Mouse (Mus musculus): Measurements from ENCODE around the gene Arsg. TPM values are rescaled to one million over a fixed set of nuclear protein-coding genes. Genes with fewer than 3 reads are reported as not detected.
A peak's percentile ranks its signal among the peaks of the same experiment; 100 is the strongest.

The Arsg gene
- total RNA-seq (2012; rRNA removed): 2.2 and 3.3 TPM in 2 replicates
- total RNA-seq (2014; rRNA removed): 1.3 and 1.4 TPM in 2 replicates
- 0.76 and 0.79 TPM in 2 replicates for polyA plus RNA-seq (2012; ENCODE audit: insufficient read length, low read depth)

DNA sequence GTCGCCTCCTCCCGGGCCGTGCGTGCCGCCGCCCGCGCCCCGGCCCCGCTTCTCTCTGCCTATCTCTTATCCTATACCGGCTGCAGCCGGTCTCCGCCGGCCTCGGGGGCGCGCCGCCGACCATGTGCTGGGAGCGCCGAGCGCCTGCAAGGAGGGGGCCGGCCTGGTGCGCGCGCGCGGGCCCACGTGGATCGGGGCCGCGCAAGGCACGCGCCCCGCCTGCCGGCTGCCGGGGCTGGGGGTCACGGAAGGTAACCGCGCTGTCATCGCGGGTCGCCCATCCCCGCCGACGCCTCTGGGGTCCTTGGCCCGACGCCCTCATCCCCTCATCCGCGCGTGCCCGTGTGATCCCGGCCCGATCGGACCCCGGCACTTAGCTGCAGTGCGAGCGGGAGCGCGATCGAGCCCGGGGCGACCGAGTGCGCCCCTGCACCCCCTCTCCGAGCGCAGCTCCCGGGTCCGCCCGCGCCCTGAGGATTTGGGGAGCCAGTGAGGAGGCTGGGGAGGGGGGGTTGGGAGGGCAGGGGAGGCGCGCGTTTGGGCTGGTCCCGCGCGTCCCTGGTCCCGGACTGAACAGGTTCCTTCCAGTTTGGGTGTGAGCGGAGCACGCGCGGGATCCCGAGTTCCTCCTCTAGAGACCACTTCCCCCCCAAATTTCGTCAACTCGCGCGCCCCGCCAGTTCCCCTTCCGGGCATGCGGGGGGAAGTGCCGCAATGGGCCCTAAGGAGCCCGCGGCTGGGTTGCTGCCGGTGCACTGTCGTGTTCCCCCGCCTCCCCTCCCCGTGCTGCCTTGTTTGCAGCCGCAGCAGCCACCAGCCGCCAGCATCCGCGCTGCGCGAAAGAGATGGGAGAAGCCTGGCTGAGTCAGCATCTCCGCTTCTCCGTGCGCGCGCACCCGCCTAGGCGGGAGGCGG is at the start of gene Arsg, which contains the start of gene Slc16a6:
Gene Arsg (plus strand): TSS at position 204 of the 915 bp plus-strand sequence.
Gene Slc16a6 (minus strand): TSS at position 428 of the 915 bp plus-strand sequence.
- in situ Hi-C loops (cut with MboI; ENCODE audit: low pct_ligation_motif_present, low pct_unique_long_range_greater_than_20kb, low sequenced_read_pairs): no loop called here
- no peak for TF ChIP-seq ZKSCAN1 (IDR thresholded peaks at IDR 0.05; ENCODE audit: borderline replicate concordance, low read depth, low read length)
- TF ChIP-seq CHD2 (IDR thresholded peaks at IDR 0.05; ENCODE audit: low read length): peak; percentile 53; the same call in 1 of the 2 replicates
- peak; percentile 79 for TF ChIP-seq SIN3A (IDR thresholded peaks at IDR 0.05; ENCODE audit: low read length)
- peak; percentile 97 for TF ChIP-seq MXI1 (IDR thresholded peaks at IDR 0.05; ENCODE audit: low read depth, low read length)
- peak; percentile 54; the same call in 1 of the 2 replicates for TF ChIP-seq MAZ (IDR thresholded peaks at IDR 0.05; ENCODE audit: low read depth, low read length)
- TF ChIP-seq ZNF384 (IDR thresholded peaks at IDR 0.05; ENCODE audit: low read depth, low read length): no peak
- peak; percentile 44; the same call in 1 of the 2 replicates for TF ChIP-seq ETS1 (conservative IDR thresholded peaks at IDR 0.05; ENCODE audit: low read depth, low read length)
- no peak for TF ChIP-seq E2F4 (IDR thresholded peaks at IDR 0.05; ENCODE audit: insufficient replicate concordance, low read depth, low read length)
- no peak for TF ChIP-seq GABPA (IDR thresholded peaks at IDR 0.05; ENCODE audit: insufficient replicate concordance, low read depth, low read length)
- TF ChIP-seq SMC3 (IDR thresholded peaks at IDR 0.05; ENCODE audit: low read depth, low read length): peak; percentile 14
- no peak for TF ChIP-seq CHD1 (IDR thresholded peaks at IDR 0.05; ENCODE audit: low read depth, low read length)
- TF ChIP-seq USF2 (conservative IDR thresholded peaks at IDR 0.05; ENCODE audit: low read depth, low read length): no peak
- TF ChIP-seq TBP (conservative IDR thresholded peaks at IDR 0.05; ENCODE audit: low read depth, low read length): no peak
- TF ChIP-seq CTCF (conservative IDR thresholded peaks at IDR 0.05 in 1 of 2, IDR thresholded peaks at IDR 0.05 in 1 of 2; ENCODE audit: low read depth in 2 of 2, low read length in 2 of 2): no peak
- TF ChIP-seq ZMIZ1 (IDR thresholded peaks at IDR 0.05; ENCODE audit: low read depth, low read length): peak; percentile 39
- no peak; the same call in none of the 2 replicates for TF ChIP-seq RAD21 (IDR thresholded peaks at IDR 0.05; ENCODE audit: low read depth, low read length)
- TF ChIP-seq TCF12 (IDR thresholded peaks at IDR 0.05; ENCODE audit: low read depth, low read length): peak; percentile 56
- TF ChIP-seq ZC3H11A (IDR thresholded peaks at IDR 0.05; ENCODE audit: low read depth, low read length): no peak
- TF ChIP-seq MYC (IDR thresholded peaks at IDR 0.05; ENCODE audit: low read depth, low read length): peak; percentile 63
- TF ChIP-seq JUN (IDR thresholded peaks at IDR 0.05; ENCODE audit: insufficient read depth, low read depth, low read length): no peak
- TF ChIP-seq NRF1 (IDR thresholded peaks at IDR 0.05; ENCODE audit: low read depth, low read length): peak; percentile 76
- TF ChIP-seq MAX (IDR thresholded peaks at IDR 0.05; ENCODE audit: low read length): peak; percentile 85
- TF ChIP-seq USF1 (IDR thresholded peaks at IDR 0.05; ENCODE audit: low read depth, low read length): peak; percentile 33; the same call in 1 of the 2 replicates
- TF ChIP-seq ELF1 (IDR thresholded peaks at IDR 0.05; ENCODE audit: low read depth, low read length): peak; percentile 83
- TF ChIP-seq NELFE (IDR thresholded peaks at IDR 0.05; ENCODE audit: low read depth, low read length): peak; percentile 32
- 0 out of 2 replicates have a peak, but pooled peaks have one; percentile 23 for TF ChIP-seq KAT2A (IDR thresholded peaks at IDR 0.05; ENCODE audit: insufficient replicate concordance, low read length)
- TF ChIP-seq IRF4 (IDR thresholded peaks at IDR 0.05; ENCODE audit: low read depth, low read length): peak; percentile 44
- peak; percentile 60 for TF ChIP-seq POLR2A (IDR thresholded peaks at IDR 0.05; ENCODE audit: low read depth, low read length)
- peak; percentile 41 for TF ChIP-seq UBTF (IDR thresholded peaks at IDR 0.05; ENCODE audit: low read depth, low read length)
- no peak for TF ChIP-seq PAX5 (IDR thresholded peaks at IDR 0.05; ENCODE audit: low read length)
- peak; percentile 99 for TF ChIP-seq MAFK (IDR thresholded peaks at IDR 0.05; ENCODE audit: insufficient replicate concordance, low read length)
- TF ChIP-seq MEF2A (IDR thresholded peaks at IDR 0.05; ENCODE audit: borderline replicate concordance, low read depth, low read length): peak; percentile 24; the same call in 1 of the 2 replicates
- TF ChIP-seq BHLHE40 (IDR thresholded peaks at IDR 0.05; ENCODE audit: low read depth, low read length): peak; percentile 72
- no peak for TF ChIP-seq JUND (conservative IDR thresholded peaks at IDR 0.05; ENCODE audit: low read depth, low read length)
- no peak for TF ChIP-seq POLR2AphosphoS2 (IDR thresholded peaks at IDR 0.05; ENCODE audit: low read depth, low read length)
- TF ChIP-seq RCOR1 (conservative IDR thresholded peaks at IDR 0.05; ENCODE audit: low read depth, low read length): no peak
- TF ChIP-seq EP300 (IDR thresholded peaks at IDR 0.05; ENCODE audit: low read length): no peak

More for the DNA sequence above, at the start of gene Arsg, which contains the start of gene Slc16a6:
- Histone ChIP-seq H3K36me3 (replicated peaks in 1 of 2; ENCODE audit: control insufficient read depth in 1 of 2, insufficient read depth in 1 of 2, low read length in 1 of 2) (peaks cover 0 to 5% of the 10 kb centered on the region in 2 experiments), H3K4me2 (ENCODE audit: insufficient read depth, low read depth, poor library complexity, severe bottlenecking) (peak within 1 kb of the TSS; percentile 79), H3K4me3 (replicated peaks in 1 of 3; ENCODE audit: low read depth in 2 of 3, low read length in 2 of 3, poor library complexity in 1 of 3) (peak within 1 kb of the TSS; percentile 72 to 95 (median 76)), H3K79me2 (replicated peaks; ENCODE audit: control insufficient read depth, extremely low read depth, insufficient read depth, poor library complexity, severe bottlenecking) (peaks cover 5% of the 10 kb centered on the region; the same call in 1 of the 2 replicates), H3K9ac (ENCODE audit: insufficient read depth, low read depth) (peak within 1 kb of the TSS; percentile 97), H3K9me3 (replicated peaks; ENCODE audit: low read length) (no peaks in the 10 kb centered on the region), H3K27ac (ENCODE audit: insufficient read depth, low read depth) (peak within 1 kb of the TSS; percentile 85), H3K27me3 (replicated peaks) (no peaks in the 10 kb centered on the region), H3K4me1 (ENCODE audit: control insufficient read depth in 1 of 2, insufficient read depth in 2 of 2) (peaks cover 11 to 63% of the 10 kb centered on the region in 2 experiments; a peak in 3 of 4 replicates)
- dilution Hi-C loops (cut with MboI; ENCODE audit: extremely low pct_ligation_motif_present, extremely low pct_unique_long_range_greater_than_20kb, low sequenced_read_pairs): no loop called here
- peak; percentile 83 for DNase-seq (ENCODE audit: extremely low read depth)

Data from CH12.LX (cell line).